Mouse (Mus musculus) testis, adult 2 months (tissue): ENCODE results near the gene Rin3. TPM values are rescaled to one million over a fixed set of nuclear protein-coding genes. Genes with fewer than 3 reads are reported as not detected.

Source experiments
- H3K27ac ChIP-seq: fragments of 200-500 bp; 2 replicates; pipeline ENCODE4 v1.5.1; 2012; ENCODE audit warnings: low read depth, low read length; ENCODE audit not compliant: control insufficient read depth, insufficient read depth
- H3K27me3 ChIP-seq: fragments of 200-500 bp; 2 replicates; pipeline ENCODE4 v1.6.1; 2012; ENCODE audit warnings: mild to moderate bottlenecking, low read length, moderate library complexity; ENCODE audit not compliant: control insufficient read depth, insufficient read depth
- H3K36me3 ChIP-seq: fragments of 200-500 bp; 2 replicates; pipeline ENCODE4 v1.6.1; 2012; ENCODE audit warnings: mild to moderate bottlenecking, low read length; ENCODE audit not compliant: control insufficient read depth, insufficient read depth
- H3K4me1 ChIP-seq: fragments of 200-500 bp; 2 replicates; pipeline ENCODE4 v1.6.1; 2012; ENCODE audit warnings: low read length; ENCODE audit not compliant: control insufficient read depth, insufficient read depth
- H3K4me3 ChIP-seq: fragments of 200-500 bp; 2 replicates; pipeline ENCODE4 v1.5.1; 2012; ENCODE audit warnings: low read depth, mild to moderate bottlenecking, low read length, moderate library complexity, mixed read lengths; ENCODE audit not compliant: control insufficient read depth
- CTCF ChIP-seq: fragments of 200-500 bp; IDR thresholded peaks from 2 replicates; pipeline ENCODE4 v1.5.1; 2012; ENCODE audit warnings: low read depth, mild to moderate bottlenecking, inconsistent platforms, low read length, moderate library complexity; ENCODE audit not compliant: control insufficient read depth, insufficient read depth, insufficient replicate concordance
- POLR2A ChIP-seq: fragments of 200-500 bp; IDR thresholded peaks from 2 replicates; pipeline ENCODE4 v1.6.1; 2012; ENCODE audit warnings: low read depth, mild to moderate bottlenecking, inconsistent platforms, low read length, moderate library complexity; ENCODE audit not compliant: control insufficient read depth
- polyA plus RNA-seq: library from polyadenylated mRNA; depleted of rRNA; stranded (reverse); fragments of >200 nt; gene quantifications from 2 replicates; pipeline ENCODE4 v1.2.3, GENCODE M21; 2012

Rin3 gene
- polyA plus RNA-seq, 1 experiment, result 2.4 TPM

- TF ChIP-seq CTCF (no peak), POLR2A (no peak)
- H3K36me3 ChIP-seq, result no peaks in the 10 kb centered on the region
- no peak overlapping the region for H3K27ac ChIP-seq
- H3K4me1 ChIP-seq, result peaks cover 18% of the 10 kb centered on the region
- H3K4me3 ChIP-seq, result no peak overlapping the region
- no peaks in the 10 kb centered on the region for H3K27me3 ChIP-seq
These were observed 5.2 kb downstream of the Rin3 start for GRCm38 (mm10) chr12:102287904-102288602.

- H3K4me1 ChIP-seq, result peaks cover 14% of the 10 kb centered on the region
- no peak overlapping the region for H3K4me3 ChIP-seq
- no peak overlapping the region for H3K27ac ChIP-seq
- H3K27me3 ChIP-seq, result no peaks in the 10 kb centered on the region
- H3K36me3 ChIP-seq, result no peaks in the 10 kb centered on the region
- no peak for TF ChIP-seq CTCF
- TF ChIP-seq POLR2A, result no peak
These were observed 6.0 kb downstream of the Rin3 start for GRCm38 (mm10) chr12:102288846-102289245.

- H3K4me3 ChIP-seq, result no peak overlapping the region
- no peak overlapping the region for H3K27ac ChIP-seq
- no peaks in the 10 kb centered on the region for H3K27me3 ChIP-seq
- TF ChIP-seq POLR2A (no peak), CTCF (no peak)
- peaks cover 12% of the 10 kb centered on the region for H3K4me1 ChIP-seq
- H3K36me3 ChIP-seq, result no peaks in the 10 kb centered on the region
These were observed 6.7 kb downstream of the Rin3 start for GRCm38 (mm10) chr12:102289568-102289967.

- H3K27ac ChIP-seq, result no peak overlapping the region
- H3K4me3 ChIP-seq, result no peak overlapping the region
- H3K4me1 ChIP-seq, result peaks cover 10% of the 10 kb centered on the region
- no peaks in the 10 kb centered on the region for H3K27me3 ChIP-seq
- H3K36me3 ChIP-seq, result no peaks in the 10 kb centered on the region
- no peak for TF ChIP-seq CTCF
- TF ChIP-seq POLR2A, result no peak
These were observed 7.8 kb downstream of the Rin3 start for GRCm38 (mm10) chr12:102290662-102291061.

GRCm38 (mm10) chr12:102291686-102292085 lies 8.8 kb downstream of the Rin3 start:
- no peak overlapping the region for H3K27ac ChIP-seq
- H3K4me3 ChIP-seq, result no peak overlapping the region
- no peaks in the 10 kb centered on the region for H3K36me3 ChIP-seq
- TF ChIP-seq POLR2A (no peak), CTCF (no peak)
- H3K27me3 ChIP-seq, result no peaks in the 10 kb centered on the region
- peaks cover 9% of the 10 kb centered on the region for H3K4me1 ChIP-seq

GRCm38 (mm10) chr12:102292501-102293215 lies 9.8 kb downstream of the Rin3 start:
- Histone ChIP-seq H3K27me3 (no peaks in the 10 kb centered on the region), H3K4me1 (peaks cover 3% of the 10 kb centered on the region), H3K4me3 (no peak overlapping the region), H3K27ac (no peak overlapping the region), H3K36me3 (no peaks in the 10 kb centered on the region)
- TF ChIP-seq POLR2A (no peak), CTCF (no peak)

- TF ChIP-seq CTCF, result no peak
- TF ChIP-seq POLR2A, result no peak
These were observed 11.8 kb downstream of the Rin3 start for GRCm38 (mm10) chr12:102294634-102295033.

More at GRCm38 (mm10) chr12:102294634-102295033, 11.8 kb downstream of the Rin3 start:
- Histone ChIP-seq H3K4me3 (no peak overlapping the region), H3K4me1 (peaks cover 2% of the 10 kb centered on the region; the same call in 1 of the 2 replicates), H3K27ac (no peak overlapping the region), H3K27me3 (no peaks in the 10 kb centered on the region), H3K36me3 (no peaks in the 10 kb centered on the region)
